Mouse (Mus musculus) lung, adult 10 weeks (tissue): ENCODE data around the gene Wwc1. TPM values are rescaled to one million over a fixed set of nuclear protein-coding genes. Genes with fewer than 3 reads are reported as not detected.

Experiments
- polyA plus RNA-seq: library from polyadenylated mRNA; stranded (reverse); fragments of 350-450 nt; fragmentation: Illumina TruSeq; extraction: RNeasy Lipid Tissue Mini Kit (QIAGEN cat#74804); gene quantifications from one replicate; pipeline ENCODE4 v1.2.3, GENCODE M21; 2014; ENCODE audit warnings: low read depth, low replicate concordance; ENCODE audit not compliant: insufficient read depth

Gene Wwc1
- 48.1 TPM for polyA plus RNA-seq

DNA sequence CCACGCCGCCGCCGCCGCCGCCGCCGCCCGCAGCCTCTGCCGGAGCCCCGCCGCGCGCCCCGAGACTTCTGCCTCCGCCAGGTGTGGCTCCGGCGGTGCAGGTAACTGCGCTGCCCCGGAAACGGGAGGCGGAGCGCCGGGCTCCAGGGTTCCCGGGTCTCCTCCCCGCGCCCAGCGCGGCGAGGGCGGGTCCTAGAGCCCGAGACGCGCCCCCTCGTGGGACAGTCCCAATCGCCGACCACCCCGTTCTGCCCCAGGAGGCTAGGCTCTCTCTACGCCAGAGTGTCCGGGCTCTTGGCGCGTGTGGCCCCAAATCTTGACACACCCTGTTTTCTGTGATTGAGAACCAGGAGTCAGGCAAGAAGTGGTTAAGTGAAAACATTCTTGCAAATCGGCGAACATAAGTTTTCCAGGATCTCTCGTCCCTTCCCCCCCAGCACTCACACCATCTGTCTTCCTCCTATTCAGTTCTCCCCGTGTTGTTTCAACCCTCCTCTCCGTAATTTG, at the start of gene Wwc1:
Gene Wwc1 (minus strand): TSS at position 117 of the 507 bp plus-strand sequence.

GRCm38 (mm10) chr11:35834022-35834760, 146.1 kb downstream of the Wwc1 start, which contains the start of gene Rars:
TSS of gene Rars (minus strand) at chr11:35834506.

DNA sequence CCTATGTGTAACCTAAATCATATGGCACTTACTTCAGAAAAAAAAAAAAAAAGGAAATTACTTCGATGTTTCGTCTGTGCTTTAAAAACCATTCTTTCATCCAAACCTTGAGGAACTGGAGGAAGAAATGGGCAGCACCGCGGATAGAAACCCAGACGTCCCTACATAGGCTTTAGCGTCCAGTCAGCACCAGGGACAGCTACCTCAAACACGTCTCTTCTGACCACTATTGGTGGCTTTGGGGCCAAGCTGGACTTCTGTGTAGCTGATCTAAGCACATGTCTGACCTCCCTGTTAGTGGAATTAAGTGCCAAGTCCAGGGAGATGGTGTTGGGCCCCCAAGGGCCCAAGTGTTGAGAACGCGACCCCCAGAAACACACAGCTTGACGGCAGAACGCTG, 181.5 kb downstream of the Wwc1 start, which contains the start of gene Fbll1:
Gene Fbll1 (minus strand): TSS at position 11 of the 400 bp plus-strand sequence.

Other genes with a start within 250 kb of the Wwc1 start
- gene Pank3, start 211.0 kb downstream of the Wwc1 start, polyA plus RNA-seq: 13.9 TPM
- not detected for gene Fbll1, start 181.6 kb downstream of the Wwc1 start, polyA plus RNA-seq
- gene Rars, start 146.0 kb downstream of the Wwc1 start, polyA plus RNA-seq: 29.0 TPM